13 mouse cellular contexts compared by ENCODE assay signal in genomic region chr6:101940266-101940866, GRCm38 (mm10).
"Had no signal": no experiment of that assay in that cellular context is flagged by ENCODE, and none has a peak within 500 bp of the region (broad histone marks: within the 10 kb centered on the region; RNA-seq: fewer than 3 reads in every experiment).

No protein-coding gene starts in this region.

- H3K4me2 ChIP-seq: limb, embryonic 12.5 days; liver, embryonic 13.5 days; lung, embryonic 15.5 days; midbrain, embryonic 12.5 days had no signal

- H3K27ac ChIP-seq: limb, embryonic 12.5 days; liver, embryonic 13.5 days; lung, embryonic 15.5 days; macrophage; midbrain, embryonic 12.5 days had no signal

- H3K4me3 ChIP-seq: limb, embryonic 12.5 days; liver, embryonic 13.5 days; lung, embryonic 15.5 days; megakaryocyte, embryonic 14.5 days; midbrain, embryonic 12.5 days had no signal

- H3K4me1 ChIP-seq: limb, embryonic 12.5 days; liver, embryonic 13.5 days; lung, embryonic 15.5 days; megakaryocyte, embryonic 14.5 days had no signal

- H3K27me3 ChIP-seq: limb, embryonic 12.5 days; liver, embryonic 13.5 days; lung, embryonic 15.5 days; megakaryocyte, embryonic 14.5 days; midbrain, embryonic 12.5 days had no signal

- H3K9me3 ChIP-seq: limb, embryonic 12.5 days; liver, embryonic 13.5 days; lung, embryonic 15.5 days; megakaryocyte, embryonic 14.5 days; midbrain, embryonic 12.5 days had no signal

- DNase-seq: kidney, adult 18-20 months; kidney, postnatal 10 days; liver; liver, embryonic 13.5 days; liver, postnatal 0 days; lung, postnatal 14 days; right cerebral cortex, postnatal 25 days; thymus, postnatal 4 days had no signal

- ATAC-seq: liver, postnatal 0 days had no signal

- H3K36me3 ChIP-seq: limb, embryonic 12.5 days; liver, embryonic 13.5 days; lung, embryonic 15.5 days; midbrain, embryonic 12.5 days had no signal

- H3K9ac ChIP-seq: limb, embryonic 12.5 days; liver, embryonic 13.5 days; liver, postnatal 0 days; lung, embryonic 15.5 days; midbrain, embryonic 12.5 days had no signal
